Mouse (Mus musculus) lung, adult 2 months (tissue): ENCODE measurements around the gene Tenm2.

ENCODE experiments used
- CTCF ChIP-seq: fragments of 200-500 bp; IDR thresholded peaks from 2 replicates; pipeline ENCODE4 v1.5.1; 2011; ENCODE audit warnings: mild to moderate bottlenecking, low read length, control low read depth; ENCODE audit not compliant: insufficient read depth
- POLR2A ChIP-seq: fragments of 200-500 bp; IDR thresholded peaks from 2 replicates; pipeline ENCODE4 v1.6.1; 2011; ENCODE audit warnings: low read depth, mild to moderate bottlenecking, control low read depth, low read length, borderline replicate concordance; ENCODE audit errors: extremely low read depth

DNA sequence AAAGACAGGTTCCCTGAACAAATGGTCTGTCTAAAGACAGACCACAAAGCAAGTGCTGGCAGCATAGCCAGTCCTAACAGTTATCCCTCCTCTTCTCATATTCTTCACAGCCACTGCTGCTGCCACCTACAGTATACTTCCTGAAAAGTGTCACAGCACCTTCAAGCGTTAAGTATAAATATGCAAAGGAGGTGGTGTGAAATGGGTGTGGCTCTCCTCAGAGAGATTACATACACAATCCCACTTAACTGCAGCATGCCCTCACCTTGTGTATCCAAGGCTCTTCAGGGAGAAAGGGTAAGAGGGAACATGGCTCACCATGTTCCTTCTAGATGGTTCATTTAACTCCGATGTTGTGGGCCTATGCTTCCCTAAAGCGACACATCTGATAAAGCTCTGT is 1215.8 kb downstream of the Tenm2 start:
- no peak for TF ChIP-seq CTCF
- no peak for TF ChIP-seq POLR2A
